Comparison of ENCODE assay signal across 12 mouse cellular contexts in the genomic region with DNA sequence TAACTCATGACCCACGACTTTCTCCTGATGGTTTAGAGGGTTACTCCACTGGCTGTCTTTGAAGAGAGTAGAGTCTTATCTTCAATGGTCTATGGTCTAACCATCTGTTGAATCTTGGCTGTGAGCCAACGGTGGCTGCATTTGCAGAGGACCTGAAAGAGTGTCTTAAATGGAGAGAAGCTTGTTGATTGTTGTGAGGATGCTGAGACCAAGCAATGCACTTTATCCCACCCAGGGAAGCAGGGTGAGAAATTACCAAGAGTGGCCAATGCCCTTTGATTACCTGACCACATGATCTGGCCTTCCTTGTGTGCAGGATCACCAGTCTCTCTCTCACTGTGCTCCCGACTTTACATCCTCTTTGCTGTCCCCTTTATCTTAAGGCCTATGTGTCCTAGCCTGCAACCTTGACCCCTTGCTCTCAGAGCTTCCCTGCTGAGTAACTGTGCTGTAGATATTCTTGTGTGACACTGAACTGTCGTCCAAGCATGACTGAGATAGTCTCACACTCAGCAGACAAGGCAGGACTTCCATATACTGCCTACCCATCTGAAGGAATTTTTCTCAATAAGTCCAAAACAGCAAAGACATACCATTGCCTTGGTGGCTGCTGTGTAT. TPM values are rescaled to one million over a fixed set of nuclear protein-coding genes. Genes with fewer than 3 reads are reported as not detected.
A peak's percentile ranks its signal among the peaks of the same experiment; 100 is the strongest.
DNase-seq lines count a peak whose midpoint lies in the region; ATAC-seq and TF ChIP-seq lines count a peak whose summit lies in the region.
"Had no signal": no experiment of that assay in that cellular context is flagged by ENCODE, and none has a peak within 500 bp of the region (broad histone marks: within the 10 kb centered on the region; RNA-seq: fewer than 3 reads in every experiment).

No protein-coding gene starts in this region.

- H3K4me1 ChIP-seq in midbrain, embryonic 16.5 days (ENCODE audit: control insufficient read depth, insufficient read depth, low read length), result no peaks in the 10 kb centered on the region
- H3K4me1 ChIP-seq in midbrain, embryonic 10.5 days, result no peaks in the 10 kb centered on the region
- peaks cover 37 to 66% of the 10 kb centered on the region in 2 experiments for H3K4me1 ChIP-seq in heart, embryonic 14.5 days (ENCODE audit: control insufficient read depth in 2 of 2, insufficient read depth in 2 of 2, low read length in 2 of 2)
- H3K4me1 ChIP-seq: limb, embryonic 13.5 days had no signal

- intact Hi-C loops in heart, postnatal 25 days (cut with DNase I), result loop anchor here (1.0 to 2.0 kb wide), 2 partner anchors 57 to 128 kb away; no protein-coding TSS in a partner anchor

- H3K27ac ChIP-seq in midbrain, embryonic 16.5 days (ENCODE audit: low read length), result peak overlapping the region; percentile 31
- H3K27ac ChIP-seq in midbrain, embryonic 10.5 days (replicated peaks), result no peak overlapping the region
- peak overlapping the region; percentile 74 to 83 for H3K27ac ChIP-seq in heart, embryonic 14.5 days (replicated peaks in 1 of 2; ENCODE audit: control insufficient read depth in 1 of 2, insufficient read depth in 1 of 2, low read depth in 2 of 2, low read length in 2 of 2)
- H3K27ac ChIP-seq: limb, embryonic 13.5 days had no signal

- H3K4me2 ChIP-seq in midbrain, embryonic 16.5 days (ENCODE audit: low read length), result no peak overlapping the region
- peak overlapping the region; percentile 39 for H3K4me2 ChIP-seq in heart, embryonic 14.5 days (ENCODE audit: low read length)
- H3K4me2 ChIP-seq in myocyte (ENCODE audit: low read depth), result peak overlapping the region; percentile 5
- H3K4me2 ChIP-seq: limb, embryonic 13.5 days had no signal

- no peak overlapping the region for H3ac ChIP-seq in myocyte (ENCODE audit: control insufficient read depth, insufficient read length)

- no peaks in the 10 kb centered on the region for H3K79me2 ChIP-seq in myocyte (ENCODE audit: control insufficient read depth, insufficient read depth)

- no peak overlapping the region for H3K4me3 ChIP-seq in midbrain, embryonic 16.5 days (ENCODE audit: low read depth, low read length)
- no peak overlapping the region for H3K4me3 ChIP-seq in midbrain, embryonic 10.5 days
- no peak overlapping the region for H3K4me3 ChIP-seq in heart, embryonic 14.5 days (ENCODE audit: control insufficient read depth in 1 of 2, insufficient read depth in 1 of 2, low read depth in 1 of 2, low read length in 2 of 2)
- no peak overlapping the region for H3K4me3 ChIP-seq in myocyte
- H3K4me3 ChIP-seq: limb, embryonic 13.5 days had no signal

- DNase-seq in heart, adult 11 months, result peak; percentile 93
- DNase-seq in heart, postnatal 25 days (ENCODE audit: low spot score), result no peak
- DNase-seq in midbrain, embryonic 10.5 days (ENCODE audit: low spot score), result no peak
- DNase-seq in right cerebral cortex, postnatal 25 days, result no peak
- DNase-seq in thymus, postnatal 36 days, result no peak
- DNase-seq: spleen, adult 18-20 months had no signal

- H3K9me3 ChIP-seq in midbrain, embryonic 16.5 days (replicated peaks; ENCODE audit: control insufficient read depth, low read length, poor library complexity, severe bottlenecking), result no peaks in the 10 kb centered on the region
- H3K9me3 ChIP-seq in midbrain, embryonic 10.5 days (replicated peaks), result no peaks in the 10 kb centered on the region
- no peaks in the 10 kb centered on the region for H3K9me3 ChIP-seq in heart, embryonic 14.5 days (ENCODE audit: control insufficient read depth, low read length)
- H3K9me3 ChIP-seq: limb, embryonic 13.5 days had no signal

- no peaks in the 10 kb centered on the region for H3K27me3 ChIP-seq in midbrain, embryonic 16.5 days (ENCODE audit: control insufficient read depth, insufficient read depth, low read depth, low read length)
- no peaks in the 10 kb centered on the region for H3K27me3 ChIP-seq in midbrain, embryonic 10.5 days (ENCODE audit: low read depth, poor library complexity, severe bottlenecking)
- H3K27me3 ChIP-seq in heart, embryonic 14.5 days (ENCODE audit: control insufficient read depth, insufficient read depth, low read length), result no peaks in the 10 kb centered on the region
- no peaks in the 10 kb centered on the region for H3K27me3 ChIP-seq in myocyte (ENCODE audit: control insufficient read depth, insufficient read depth, insufficient read length)
- H3K27me3 ChIP-seq: limb, embryonic 13.5 days had no signal

- peak; percentile 25; the same call in 1 of the 2 replicates for ATAC-seq in midbrain, embryonic 16.5 days
- ATAC-seq in heart, embryonic 14.5 days (ENCODE audit: insufficient number of reproducible peaks, insufficient read depth, low FRiP score, low read depth), result peak; percentile 15; the same call in 1 of the 2 replicates
- ATAC-seq: intestine, embryonic 16.5 days had no signal

- no peak overlapping the region for H3K9ac ChIP-seq in midbrain, embryonic 16.5 days (ENCODE audit: low read depth, low read length)
- H3K9ac ChIP-seq in heart, embryonic 14.5 days (ENCODE audit: low read length), result no peak overlapping the region
- H3K9ac ChIP-seq: limb, embryonic 13.5 days had no signal

- no peak for TF ChIP-seq POLR2A in myocyte (IDR thresholded peaks at IDR 0.05; ENCODE audit: insufficient read length, low read depth)

- 64% methylated on average over 4 of the region's 4 CpGs for WGBS in midbrain, embryonic 16.5 days
- 78% methylated on average over 4 of the region's 4 CpGs for WGBS in midbrain, embryonic 10.5 days
- WGBS in heart, embryonic 14.5 days, result 14% methylated on average over 4 of the region's 4 CpGs

- no peaks in the 10 kb centered on the region for H3K36me3 ChIP-seq in midbrain, embryonic 16.5 days (ENCODE audit: control insufficient read depth, insufficient read depth, low read length)
- no peaks in the 10 kb centered on the region for H3K36me3 ChIP-seq in midbrain, embryonic 10.5 days
- H3K36me3 ChIP-seq in heart, embryonic 14.5 days (ENCODE audit: control insufficient read depth, insufficient read depth, low read length), result no peaks in the 10 kb centered on the region
- H3K36me3 ChIP-seq in myocyte (ENCODE audit: control insufficient read depth, insufficient read depth), result no peaks in the 10 kb centered on the region
- H3K36me3 ChIP-seq: limb, embryonic 13.5 days had no signal

TF ChIP-seq in myocyte, 11 proteins besides CTCF, POLR2A, EP300 and RAD21:
- TF ChIP-seq CEBPB (IDR thresholded peaks at IDR 0.05; ENCODE audit: insufficient read depth, poor library complexity, severe bottlenecking) (no peak), TCF12 (IDR thresholded peaks at IDR 0.05; ENCODE audit: insufficient read depth, poor library complexity, severe bottlenecking) (no peak), MYOG (IDR thresholded peaks at IDR 0.05; ENCODE audit: control insufficient read depth in 1 of 3, insufficient read depth in 1 of 3, insufficient read length in 2 of 3, low read depth in 2 of 3) (no peak), USF1 (IDR thresholded peaks at IDR 0.05; ENCODE audit: low read depth) (no peak), MYOD1 (IDR thresholded peaks at IDR 0.05; ENCODE audit: control insufficient read depth in 1 of 3, insufficient read length in 2 of 3, low read depth in 2 of 3) (no peak), MAX (IDR thresholded peaks at IDR 0.05; ENCODE audit: low read depth) (no peak), TCF3 (IDR thresholded peaks at IDR 0.05; ENCODE audit: insufficient read length, low read depth) (no peak), POLR2AphosphoS2 (IDR thresholded peaks at IDR 0.05; ENCODE audit: insufficient read length, low read depth) (no peak)

RNA-seq across cellular contexts. Expression of a gene that starts 28.9 kb away (rescaled TPM):
- total RNA-seq in heart, postnatal 25 days (2021), result 100 to 1,000 TPM; 213 to 228 TPM
- polyA plus RNA-seq in midbrain, embryonic 16.5 days (2015; fragmentation: Nextera tagmentation; extraction: Ambion mirVana), result 49.1 and 63.8 TPM in 2 replicates
- 2.5 and 3.8 TPM in 2 replicates for polyA plus RNA-seq in midbrain, embryonic 10.5 days (2016; fragmentation: Nextera tagmentation; extraction: Ambion mirVana)
- polyA plus RNA-seq in heart, embryonic 14.5 days (2014; fragmentation: Nextera tagmentation; extraction: Ambion mirVana), result 315 and 320 TPM in 2 replicates
- polyA plus RNA-seq in myocyte (2012; fragmentation: generic; extraction: Trizol), result 5.0 TPM
- total RNA-seq: megakaryocyte progenitor cell, adult 5-6 weeks had no signal
